Mouse (Mus musculus): ENCODE measurements at regions not wholly inside any gene's neighbourhood (a gene's known extent, or its start where the extent isn't known, plus 50 kb on each side); places are given as distances from the start of the nearest gene placed in this dataset.

- H3K4me2 ChIP-seq (replicated peaks), result peak overlapping the region; percentile 21
- no peak overlapping the region for H3K9ac ChIP-seq (replicated peaks)
Measured at GRCm38 (mm10) chr16:64068787-64069673, 205.1 kb upstream of the Epha3 start.

GRCm38 (mm10) chr16:64062584-64062983 lies 198.6 kb upstream of the Epha3 start:
- Histone ChIP-seq H3K4me1 (no peaks in the 10 kb centered on the region), H3K27ac (replicated peaks) (no peak overlapping the region), H3K4me2 (replicated peaks) (no peak overlapping the region), H3K9me3 (no peaks in the 10 kb centered on the region), H3K4me3 (no peak overlapping the region), H3K9ac (replicated peaks) (no peak overlapping the region), H3K27me3 (peaks cover 11% of the 10 kb centered on the region), H3K36me3 (no peaks in the 10 kb centered on the region)
- ATAC-seq (ENCODE audit: low FRiP score, low read depth), result no peak
- 50% methylated on average over 4 of the region's 4 CpGs for WGBS

More at GRCm38 (mm10) chr16:64068787-64069673, 205.1 kb upstream of the Epha3 start:
- Histone ChIP-seq H3K36me3 (no peaks in the 10 kb centered on the region), H3K4me3 (no peak overlapping the region), H3K27me3 (peaks cover 19% of the 10 kb centered on the region), H3K9me3 (no peaks in the 10 kb centered on the region), H3K27ac (replicated peaks) (peak overlapping the region; percentile 58), H3K4me1 (peaks cover 8% of the 10 kb centered on the region; the same call in 1 of the 2 replicates)
- ATAC-seq (ENCODE audit: low FRiP score, low read depth), result peak; percentile 98
- 9% methylated on average over 13 of the region's 13 CpGs for WGBS

- H3K4me2 ChIP-seq (replicated peaks), result peak overlapping the region; percentile 39
- H3K9ac ChIP-seq (replicated peaks), result no peak overlapping the region
- H3K27me3 ChIP-seq, result peaks cover 5% of the 10 kb centered on the region; the same call in 1 of the 2 replicates
- no peaks in the 10 kb centered on the region for H3K9me3 ChIP-seq
- H3K27ac ChIP-seq (replicated peaks), result no peak overlapping the region
- 39% methylated on average over 8 of the region's 8 CpGs for WGBS
- no peak overlapping the region for H3K4me3 ChIP-seq
- no peaks in the 10 kb centered on the region for H3K36me3 ChIP-seq
- ATAC-seq (ENCODE audit: low FRiP score, low read depth), result no peak
- no peaks in the 10 kb centered on the region for H3K4me1 ChIP-seq
Measured at GRCm38 (mm10) chr16:64058712-64059111, 194.7 kb upstream of the Epha3 start.

- Histone ChIP-seq H3K4me3 (no peak overlapping the region), H3K27me3 (no peaks in the 10 kb centered on the region), H3K27ac (replicated peaks) (no peak overlapping the region), H3K9me3 (no peaks in the 10 kb centered on the region), H3K36me3 (no peaks in the 10 kb centered on the region), H3K4me2 (replicated peaks) (no peak overlapping the region), H3K4me1 (no peaks in the 10 kb centered on the region), H3K9ac (replicated peaks) (no peak overlapping the region)
- 92% methylated on average over 1 of the region's 1 CpGs for WGBS
- no peak for ATAC-seq (ENCODE audit: low FRiP score, low read depth)
Measured at GRCm38 (mm10) chr16:64054346-64054745, 190.4 kb upstream of the Epha3 start.

GRCm38 (mm10) chr16:64048026-64048425 lies 184.1 kb upstream of the Epha3 start:
- Histone ChIP-seq H3K4me3 (no peak overlapping the region), H3K9ac (replicated peaks) (no peak overlapping the region), H3K27me3 (no peaks in the 10 kb centered on the region), H3K4me1 (no peaks in the 10 kb centered on the region), H3K36me3 (no peaks in the 10 kb centered on the region), H3K27ac (replicated peaks) (no peak overlapping the region), H3K9me3 (no peaks in the 10 kb centered on the region), H3K4me2 (replicated peaks) (no peak overlapping the region)
- ATAC-seq (ENCODE audit: low FRiP score, low read depth), result no peak
- WGBS, result 72% methylated on average over 1 of the region's 1 CpGs

- ATAC-seq (ENCODE audit: low FRiP score, low read depth), result no peak
- H3K4me1 ChIP-seq, result no peaks in the 10 kb centered on the region
- H3K36me3 ChIP-seq, result no peaks in the 10 kb centered on the region
- no peaks in the 10 kb centered on the region for H3K27me3 ChIP-seq
- H3K4me2 ChIP-seq (replicated peaks), result no peak overlapping the region
- H3K9me3 ChIP-seq, result no peaks in the 10 kb centered on the region
- H3K9ac ChIP-seq (replicated peaks), result no peak overlapping the region
- 91% methylated on average over 10 of the region's 10 CpGs for WGBS
- H3K4me3 ChIP-seq, result no peak overlapping the region
- no peak overlapping the region for H3K27ac ChIP-seq (replicated peaks)
Measured at GRCm38 (mm10) chr16:64033049-64033448, 169.1 kb upstream of the Epha3 start.

GRCm38 (mm10) chr16:64023981-64024380 lies 160.0 kb upstream of the Epha3 start:
- Histone ChIP-seq H3K4me1 (no peaks in the 10 kb centered on the region), H3K27ac (replicated peaks) (no peak overlapping the region), H3K36me3 (no peaks in the 10 kb centered on the region), H3K27me3 (peaks cover 13% of the 10 kb centered on the region), H3K4me2 (replicated peaks) (no peak overlapping the region), H3K4me3 (no peak overlapping the region), H3K9me3 (no peaks in the 10 kb centered on the region), H3K9ac (replicated peaks) (no peak overlapping the region)
- 0 out of 2 replicates have a peak, but pooled peaks have one; percentile 19 for ATAC-seq (ENCODE audit: low FRiP score, low read depth)

- no peak for ATAC-seq (ENCODE audit: low FRiP score, low read depth)
- Histone ChIP-seq H3K4me2 (replicated peaks) (no peak overlapping the region), H3K4me1 (no peaks in the 10 kb centered on the region), H3K4me3 (no peak overlapping the region), H3K9me3 (no peaks in the 10 kb centered on the region), H3K27me3 (no peaks in the 10 kb centered on the region), H3K36me3 (no peaks in the 10 kb centered on the region), H3K9ac (replicated peaks) (no peak overlapping the region), H3K27ac (replicated peaks) (no peak overlapping the region)
- 75% methylated on average over 5 of the region's 5 CpGs for WGBS
Measured at GRCm38 (mm10) chr16:64000884-64001283, 136.9 kb upstream of the Epha3 start.

- ATAC-seq (ENCODE audit: low FRiP score, low read depth), result no peak
- Histone ChIP-seq H3K36me3 (no peaks in the 10 kb centered on the region), H3K4me3 (no peak overlapping the region), H3K27me3 (no peaks in the 10 kb centered on the region), H3K9me3 (no peaks in the 10 kb centered on the region), H3K27ac (replicated peaks) (no peak overlapping the region), H3K4me1 (no peaks in the 10 kb centered on the region), H3K9ac (replicated peaks) (no peak overlapping the region), H3K4me2 (replicated peaks) (no peak overlapping the region)
- WGBS, result 89% methylated on average over 2 of the region's 2 CpGs
Measured at GRCm38 (mm10) chr16:63967407-63967806, 103.4 kb upstream of the Epha3 start.

GRCm38 (mm10) chr16:63960786-63961185 lies 96.8 kb upstream of the Epha3 start:
- Histone ChIP-seq H3K27ac (replicated peaks) (no peak overlapping the region), H3K4me1 (peaks cover 4% of the 10 kb centered on the region; the same call in 1 of the 2 replicates), H3K9me3 (no peaks in the 10 kb centered on the region), H3K36me3 (no peaks in the 10 kb centered on the region), H3K4me2 (replicated peaks) (no peak overlapping the region), H3K9ac (replicated peaks) (no peak overlapping the region), H3K27me3 (no peaks in the 10 kb centered on the region), H3K4me3 (no peak overlapping the region)
- ATAC-seq (ENCODE audit: low FRiP score, low read depth), result no peak
- 56% methylated on average over 1 of the region's 1 CpGs for WGBS

GRCm38 (mm10) chr16:63958154-63958553 lies 94.2 kb upstream of the Epha3 start:
- Histone ChIP-seq H3K4me1 (peaks cover 4% of the 10 kb centered on the region; the same call in 1 of the 2 replicates), H3K36me3 (no peaks in the 10 kb centered on the region), H3K27ac (replicated peaks) (no peak overlapping the region), H3K9ac (replicated peaks) (no peak overlapping the region), H3K9me3 (no peaks in the 10 kb centered on the region), H3K4me2 (replicated peaks) (peak overlapping the region; percentile 38), H3K27me3 (no peaks in the 10 kb centered on the region), H3K4me3 (no peak overlapping the region)
- 6% methylated on average over 6 of the region's 6 CpGs for WGBS
- ATAC-seq (ENCODE audit: low FRiP score, low read depth), result peak; percentile 81

- Histone ChIP-seq H3K4me2 (replicated peaks) (no peak overlapping the region), H3K9me3 (no peaks in the 10 kb centered on the region), H3K27me3 (no peaks in the 10 kb centered on the region), H3K36me3 (no peaks in the 10 kb centered on the region), H3K4me3 (no peak overlapping the region), H3K27ac (replicated peaks) (no peak overlapping the region), H3K9ac (replicated peaks) (no peak overlapping the region), H3K4me1 (no peaks in the 10 kb centered on the region)
- 0 out of 2 replicates have a peak, but pooled peaks have one; percentile 41 for ATAC-seq (ENCODE audit: low FRiP score, low read depth)
- 54% methylated on average over 3 of the region's 3 CpGs for WGBS
Measured at GRCm38 (mm10) chr16:63925195-63925594, 61.2 kb upstream of the Epha3 start.
